Mouse (Mus musculus) cerebellum, postnatal 10 days (tissue): ENCODE results near the gene Gm4450.
"Not testable (repeated sequence)": the region's sequence is repeated elsewhere in the genome, so short reads cannot be mapped to it uniquely, and the experiment has no call there.

Experiments
- DNase-seq, 2 experiments: peaks; one replicate each; pipeline ENCODE4 v3.0.0; 2021; ENCODE audit warnings: mixed read lengths in 2 of 2

The Gm4450 gene

GRCm38 (mm10) chr3:98457026-98457425, at the start of gene Gm4450:
TSS of gene Gm4450 (minus strand) at chr3:98457126.
- DNase-seq, result not testable (repeated sequence)

- not testable (repeated sequence) for DNase-seq
These were observed 40.5 kb upstream of the Gm4450 start for GRCm38 (mm10) chr3:98497401-98497800.

GRCm38 (mm10) chr3:98496762-98497161, 39.8 kb upstream of the Gm4450 start:
- DNase-seq, result not testable (repeated sequence)

GRCm38 (mm10) chr3:98495055-98495454, 38.1 kb upstream of the Gm4450 start:
- DNase-seq, result not testable (repeated sequence)

- DNase-seq, result not testable (repeated sequence)
These were observed 37.3 kb upstream of the Gm4450 start for GRCm38 (mm10) chr3:98494184-98494583.

- not testable (repeated sequence) for DNase-seq
These were observed 14.6 kb upstream of the Gm4450 start for GRCm38 (mm10) chr3:98471499-98471898.

- DNase-seq, result not testable (repeated sequence)
These were observed 14.1 kb upstream of the Gm4450 start for GRCm38 (mm10) chr3:98471057-98471456.

- DNase-seq, result not testable (repeated sequence)
These were observed 12.4 kb upstream of the Gm4450 start for GRCm38 (mm10) chr3:98469323-98469722.

- DNase-seq, result not testable (repeated sequence)
These were observed 3.1 kb downstream of the Gm4450 start for GRCm38 (mm10) chr3:98453786-98454185.

- not testable (repeated sequence) for DNase-seq
These were observed 13.0 kb downstream of the Gm4450 start for GRCm38 (mm10) chr3:98443924-98444323.

GRCm38 (mm10) chr3:98443149-98443779, 13.7 kb downstream of the Gm4450 start:
- DNase-seq, result peak in 1 of 2 experiments; percentile 19

GRCm38 (mm10) chr3:98442245-98442644, 14.7 kb downstream of the Gm4450 start:
- DNase-seq, result not testable (repeated sequence)

GRCm38 (mm10) chr3:98435030-98435429, 21.9 kb downstream of the Gm4450 start:
- no peak for DNase-seq

GRCm38 (mm10) chr3:98434088-98434816, 22.7 kb downstream of the Gm4450 start:
- no peak for DNase-seq

GRCm38 (mm10) chr3:98428928-98429525, 27.9 kb downstream of the Gm4450 start:
- DNase-seq, result peak in 1 of 2 experiments; percentile 29

GRCm38 (mm10) chr3:98428449-98428775, 28.5 kb downstream of the Gm4450 start:
- DNase-seq, result no peak

GRCm38 (mm10) chr3:98427600-98428448, 29.1 kb downstream of the Gm4450 start:
- DNase-seq, result peak; percentile 95 to 97

- DNase-seq, result no peak
These were observed 29.7 kb downstream of the Gm4450 start for GRCm38 (mm10) chr3:98427260-98427599.

- DNase-seq, result no peak
These were observed 30.2 kb downstream of the Gm4450 start for GRCm38 (mm10) chr3:98426749-98427148.

- DNase-seq, result no peak
These were observed 34.0 kb downstream of the Gm4450 start for GRCm38 (mm10) chr3:98422926-98423325.

- DNase-seq, result no peak
These were observed 37.2 kb downstream of the Gm4450 start for GRCm38 (mm10) chr3:98419786-98420070.

- no peak for DNase-seq
These were observed 37.7 kb downstream of the Gm4450 start for GRCm38 (mm10) chr3:98418991-98419785.
